Mouse (Mus musculus): ENCODE measurements around the gene Gas7. TPM values are rescaled to one million over a fixed set of nuclear protein-coding genes. Genes with fewer than 3 reads are reported as not detected.
A peak's percentile ranks its signal among the peaks of the same experiment; 100 is the strongest.

Gas7 gene
- polyA plus RNA-seq, 1 experiment from 2014 or later: 2.7 TPM

DNA sequence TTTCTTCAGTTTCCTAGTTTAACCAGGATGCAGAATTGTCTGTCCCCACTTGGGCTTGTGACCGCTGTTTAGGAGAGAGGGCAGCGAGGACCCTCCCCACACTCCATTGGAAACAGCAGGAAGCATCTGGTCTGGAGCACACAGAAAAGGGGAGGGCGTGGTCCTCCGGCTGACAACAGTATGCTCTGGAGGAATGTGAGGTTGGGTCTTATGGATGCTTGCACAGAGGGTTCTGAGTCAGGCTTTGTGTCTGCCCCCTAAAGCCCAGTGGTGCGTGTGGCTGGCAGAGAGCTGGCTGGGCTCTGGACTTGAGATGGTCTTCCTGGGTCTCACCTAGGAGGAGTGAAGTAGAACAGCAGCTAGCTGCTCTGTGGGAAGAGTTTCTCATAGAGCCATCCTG, 19.4 kb downstream of the Gas7 start:
- DNase-seq (ENCODE audit: low spot score): no peak
- no peaks in the 10 kb centered on the region for H3K4me1 ChIP-seq (ENCODE audit: control insufficient read depth, insufficient read depth, low read length)
- ATAC-seq (ENCODE audit: insufficient number of reproducible peaks, low FRiP score, low TSS enrichment, low read depth): no peak
- H3K36me3 ChIP-seq (ENCODE audit: control insufficient read depth, insufficient read depth, low read length): no peaks in the 10 kb centered on the region
- 79% methylated on average over 5 of the region's 5 CpGs for WGBS
- H3K27me3 ChIP-seq (ENCODE audit: control insufficient read depth, insufficient read depth, low read length): no peaks in the 10 kb centered on the region
- no peak overlapping the region for H3K27ac ChIP-seq (replicated peaks; ENCODE audit: low read depth, low read length)
- no peak overlapping the region for H3K4me3 ChIP-seq (ENCODE audit: low read depth, low read length)
- H3K4me2 ChIP-seq (ENCODE audit: low read depth, severe bottlenecking): no peak overlapping the region
- no peaks in the 10 kb centered on the region for H3K9me3 ChIP-seq (ENCODE audit: control insufficient read depth, low read length)
- no peak overlapping the region for H3K9ac ChIP-seq (ENCODE audit: low read length)

DNA sequence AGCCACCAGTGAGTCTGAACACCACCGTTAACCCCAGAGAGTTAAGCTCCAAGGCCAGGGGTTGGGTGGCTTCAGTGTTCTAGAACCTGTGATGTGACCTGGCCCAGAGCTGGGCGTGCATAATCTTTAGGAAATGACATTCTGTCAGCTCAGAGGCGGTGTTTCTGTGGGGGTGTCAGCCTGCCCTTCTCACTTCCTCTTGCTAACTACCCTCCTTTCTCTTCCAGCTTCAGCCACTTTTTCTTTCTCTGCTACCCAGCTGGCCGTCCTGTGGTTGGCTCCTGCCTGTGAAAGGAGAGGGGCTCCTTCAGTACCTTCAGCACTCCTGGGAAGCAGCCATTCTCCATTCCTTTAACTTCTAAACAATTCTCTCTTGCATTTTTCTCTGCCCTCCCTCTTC, 24.3 kb downstream of the Gas7 start:
- no peaks in the 10 kb centered on the region for H3K9me3 ChIP-seq (ENCODE audit: control insufficient read depth, low read length)
- ATAC-seq (ENCODE audit: insufficient number of reproducible peaks, low FRiP score, low TSS enrichment, low read depth): no peak
- WGBS: 45% methylated on average over 4 of the region's 4 CpGs

DNA sequence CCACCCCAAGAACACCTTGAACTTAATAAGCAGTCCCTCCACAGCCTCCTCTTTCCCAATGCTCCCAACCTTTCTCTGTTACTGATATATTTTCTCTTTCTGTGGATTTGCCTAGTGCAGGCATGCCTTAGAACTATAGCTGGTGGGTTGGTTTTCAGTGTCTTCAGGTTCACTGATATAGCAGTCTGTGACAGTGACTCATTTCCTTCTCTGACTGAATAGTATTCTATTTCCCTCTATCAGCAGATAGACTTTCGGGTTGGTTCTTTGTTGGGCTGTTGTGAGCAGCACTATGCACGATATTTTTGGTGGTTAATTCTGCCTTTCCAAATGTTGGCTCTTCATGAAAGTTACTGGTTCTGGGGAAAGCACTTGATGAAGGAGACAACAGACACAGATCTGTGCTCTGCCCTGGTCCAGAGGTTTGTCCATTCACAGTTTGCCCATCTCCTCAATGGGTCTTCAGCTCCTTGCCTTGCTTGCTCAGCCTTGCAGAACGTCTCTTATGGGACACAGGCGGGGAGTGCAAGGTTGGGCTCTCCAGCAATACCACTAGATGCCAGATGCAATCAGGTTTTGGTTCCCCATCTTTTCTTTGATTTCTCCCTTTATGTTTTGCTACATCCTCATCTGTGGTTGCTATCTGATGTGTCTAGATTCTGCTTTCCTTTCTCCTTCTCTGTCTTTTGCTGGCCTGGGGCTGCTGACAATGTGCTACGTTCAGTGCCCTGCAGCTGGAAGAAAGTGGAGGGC, 25.1 kb downstream of the Gas7 start:
- no peak overlapping the region for H3K4me2 ChIP-seq (ENCODE audit: low read depth, severe bottlenecking)
- no peak overlapping the region for H3K27ac ChIP-seq (replicated peaks; ENCODE audit: low read depth, low read length)
- H3K4me1 ChIP-seq (ENCODE audit: control insufficient read depth, insufficient read depth, low read length): peaks cover 8% of the 10 kb centered on the region; the same call in 1 of the 2 replicates
- ATAC-seq (ENCODE audit: insufficient number of reproducible peaks, low FRiP score, low TSS enrichment, low read depth): no peak
- H3K27me3 ChIP-seq (ENCODE audit: control insufficient read depth, insufficient read depth, low read length): no peaks in the 10 kb centered on the region
- no peaks in the 10 kb centered on the region for H3K9me3 ChIP-seq (ENCODE audit: control insufficient read depth, low read length)
- no peak overlapping the region for H3K4me3 ChIP-seq (ENCODE audit: low read depth, low read length)
- 86% methylated on average over 5 of the region's 5 CpGs for WGBS
- no peaks in the 10 kb centered on the region for H3K36me3 ChIP-seq (ENCODE audit: control insufficient read depth, insufficient read depth, low read length)
- DNase-seq (ENCODE audit: low spot score): no peak
- no peak overlapping the region for H3K9ac ChIP-seq (ENCODE audit: low read length)

More for the DNA sequence above, 24.3 kb downstream of the Gas7 start:
- Histone ChIP-seq H3K4me1 (ENCODE audit: control insufficient read depth, insufficient read depth, low read length) (peaks cover 8% of the 10 kb centered on the region; the same call in 1 of the 2 replicates), H3K9ac (ENCODE audit: low read length) (no peak overlapping the region), H3K36me3 (ENCODE audit: control insufficient read depth, insufficient read depth, low read length) (no peaks in the 10 kb centered on the region), H3K27ac (replicated peaks; ENCODE audit: low read depth, low read length) (no peak overlapping the region), H3K27me3 (ENCODE audit: control insufficient read depth, insufficient read depth, low read length) (no peaks in the 10 kb centered on the region), H3K4me2 (ENCODE audit: low read depth, severe bottlenecking) (no peak overlapping the region), H3K4me3 (ENCODE audit: low read depth, low read length) (no peak overlapping the region)
- DNase-seq (ENCODE audit: low spot score): no peak

DNA sequence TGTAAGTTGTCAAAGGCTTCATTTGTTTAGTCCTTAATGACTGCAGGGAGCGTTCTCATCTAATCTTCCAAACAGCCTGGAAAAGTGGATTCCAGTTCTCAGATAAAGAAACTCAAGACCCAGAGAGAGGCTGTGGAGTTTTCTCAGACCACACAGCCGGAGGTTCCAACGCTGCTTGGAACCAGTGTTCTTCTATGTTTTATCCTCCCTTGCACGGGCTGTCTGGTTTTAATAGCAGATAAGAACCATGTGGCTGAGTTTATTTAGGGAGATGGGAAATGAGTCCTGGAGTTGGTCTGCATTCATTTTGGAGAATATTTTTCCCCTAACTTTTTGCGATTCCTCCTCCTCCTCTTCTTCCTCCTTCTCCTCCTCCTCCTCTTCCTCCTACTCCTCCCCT, 26.5 kb downstream of the Gas7 start:
- ATAC-seq (ENCODE audit: insufficient number of reproducible peaks, low FRiP score, low TSS enrichment, low read depth): no peak
- no peak overlapping the region for H3K4me2 ChIP-seq (ENCODE audit: low read depth, severe bottlenecking)
- H3K9ac ChIP-seq (ENCODE audit: low read length): no peak overlapping the region
- no peaks in the 10 kb centered on the region for H3K36me3 ChIP-seq (ENCODE audit: control insufficient read depth, insufficient read depth, low read length)
- H3K4me1 ChIP-seq (ENCODE audit: control insufficient read depth, insufficient read depth, low read length): peaks cover 8% of the 10 kb centered on the region; the same call in 1 of the 2 replicates
- 75% methylated on average over 5 of the region's 5 CpGs for WGBS
- H3K27ac ChIP-seq (replicated peaks; ENCODE audit: low read depth, low read length): no peak overlapping the region
- no peaks in the 10 kb centered on the region for H3K9me3 ChIP-seq (ENCODE audit: control insufficient read depth, low read length)
- H3K27me3 ChIP-seq (ENCODE audit: control insufficient read depth, insufficient read depth, low read length): no peaks in the 10 kb centered on the region
- no peak overlapping the region for H3K4me3 ChIP-seq (ENCODE audit: low read depth, low read length)
- DNase-seq (ENCODE audit: low spot score): no peak

DNA sequence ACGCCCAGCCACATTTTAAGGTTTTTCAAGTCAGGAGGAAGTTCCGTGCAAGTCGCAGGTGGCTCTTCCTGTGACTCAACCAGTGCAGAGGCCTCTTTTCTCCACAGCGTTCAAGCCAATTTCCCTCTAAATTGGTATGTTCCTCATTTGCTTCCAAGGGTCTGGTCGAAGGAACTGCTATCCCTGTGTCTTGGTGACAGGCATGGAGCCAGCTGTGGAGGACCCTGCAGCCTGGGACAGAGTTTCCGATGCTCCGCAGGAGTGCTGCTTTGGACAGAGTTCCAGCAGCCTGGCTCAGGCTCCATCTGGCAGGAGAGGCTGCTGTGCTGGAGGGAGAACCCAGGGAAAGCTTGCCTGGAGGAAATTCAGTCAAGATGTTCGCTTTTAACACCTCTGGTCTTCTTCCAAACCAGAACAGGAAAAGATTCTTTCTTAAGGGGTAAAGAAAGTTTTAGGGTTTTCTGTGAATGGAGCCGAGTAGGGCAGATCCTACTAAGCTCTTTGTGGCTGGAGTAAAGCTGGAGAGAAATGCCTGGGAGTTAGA, 27.1 kb downstream of the Gas7 start:
- 48% methylated on average over 9 of the region's 9 CpGs for WGBS
- H3K9ac ChIP-seq (ENCODE audit: low read length): no peak overlapping the region
- H3K4me1 ChIP-seq (ENCODE audit: control insufficient read depth, insufficient read depth, low read length): peaks cover 8% of the 10 kb centered on the region; the same call in 1 of the 2 replicates
- no peak overlapping the region for H3K4me2 ChIP-seq (ENCODE audit: low read depth, severe bottlenecking)
- H3K9me3 ChIP-seq (ENCODE audit: control insufficient read depth, low read length): no peaks in the 10 kb centered on the region
- H3K27me3 ChIP-seq (ENCODE audit: control insufficient read depth, insufficient read depth, low read length): no peaks in the 10 kb centered on the region
- DNase-seq (ENCODE audit: low spot score) (peak; percentile 55), ATAC-seq (ENCODE audit: insufficient number of reproducible peaks, low FRiP score, low TSS enrichment, low read depth) (no peak)
- no peaks in the 10 kb centered on the region for H3K36me3 ChIP-seq (ENCODE audit: control insufficient read depth, insufficient read depth, low read length)
- no peak overlapping the region for H3K27ac ChIP-seq (replicated peaks; ENCODE audit: low read depth, low read length)
- no peak overlapping the region for H3K4me3 ChIP-seq (ENCODE audit: low read depth, low read length)

DNA sequence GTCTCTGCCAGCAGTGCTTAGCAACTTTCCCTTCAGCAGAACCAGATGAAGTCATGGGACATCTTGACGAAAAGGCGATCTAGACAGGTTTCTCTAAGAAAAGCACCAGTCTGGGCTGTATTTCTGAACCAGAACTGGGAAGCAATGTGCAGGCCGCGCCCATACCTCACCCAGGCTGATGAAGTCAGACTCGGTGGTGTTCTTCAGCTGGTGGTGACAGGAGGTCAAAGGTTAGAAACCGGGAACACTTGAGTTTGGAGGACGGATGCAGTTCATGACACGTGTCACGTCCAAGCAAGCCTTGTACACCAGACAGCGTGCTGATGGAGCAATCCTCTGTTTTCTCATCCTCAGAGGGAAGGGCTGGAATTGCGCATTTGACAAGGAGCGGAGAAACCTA, 32.9 kb downstream of the Gas7 start:
- Histone ChIP-seq H3K9ac (ENCODE audit: low read length) (no peak overlapping the region), H3K4me2 (ENCODE audit: low read depth, severe bottlenecking) (no peak overlapping the region), H3K9me3 (ENCODE audit: control insufficient read depth, low read length) (no peaks in the 10 kb centered on the region), H3K27ac (replicated peaks; ENCODE audit: low read depth, low read length) (no peak overlapping the region), H3K4me3 (ENCODE audit: low read depth, low read length) (no peak overlapping the region), H3K27me3 (ENCODE audit: control insufficient read depth, insufficient read depth, low read length) (no peaks in the 10 kb centered on the region), H3K36me3 (ENCODE audit: control insufficient read depth, insufficient read depth, low read length) (no peaks in the 10 kb centered on the region), H3K4me1 (ENCODE audit: control insufficient read depth, insufficient read depth, low read length) (no peaks in the 10 kb centered on the region)
- DNase-seq (ENCODE audit: low spot score) (no peak), ATAC-seq (ENCODE audit: insufficient number of reproducible peaks, low FRiP score, low TSS enrichment, low read depth) (no peak)
- WGBS: 80% methylated on average over 12 of the region's 12 CpGs

DNA sequence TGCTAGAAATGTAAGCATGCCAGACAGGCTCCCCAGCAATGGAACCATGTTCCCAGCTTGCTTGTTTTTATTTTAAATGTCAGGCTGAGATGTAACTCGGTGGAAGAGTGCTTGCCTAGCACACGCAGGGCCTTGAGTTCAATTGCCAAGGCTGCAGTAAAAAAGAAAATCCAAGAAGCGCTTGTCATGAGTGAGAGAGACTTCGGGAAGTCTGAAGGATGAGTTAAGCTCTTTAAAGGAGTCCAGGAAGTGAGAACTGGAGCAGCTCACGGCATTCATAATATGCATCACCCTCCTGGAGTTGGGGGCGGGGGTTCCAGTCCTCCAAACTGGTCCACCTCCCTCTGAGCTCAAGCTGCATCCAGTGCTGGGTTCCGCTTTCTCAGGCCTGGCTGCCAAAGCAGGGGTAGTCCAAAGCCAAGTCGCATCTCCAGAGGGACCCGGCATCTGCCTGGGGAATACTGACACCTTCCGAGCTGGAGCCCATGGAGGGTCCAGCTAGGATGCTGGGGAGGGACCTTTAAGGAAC, 34.5 kb downstream of the Gas7 start:
- DNase-seq (ENCODE audit: low spot score) (no peak), ATAC-seq (ENCODE audit: insufficient number of reproducible peaks, low FRiP score, low TSS enrichment, low read depth) (no peak)
- Histone ChIP-seq H3K9me3 (ENCODE audit: control insufficient read depth, low read length) (no peaks in the 10 kb centered on the region), H3K27me3 (ENCODE audit: control insufficient read depth, insufficient read depth, low read length) (no peaks in the 10 kb centered on the region), H3K4me2 (ENCODE audit: low read depth, severe bottlenecking) (no peak overlapping the region), H3K9ac (ENCODE audit: low read length) (no peak overlapping the region), H3K27ac (replicated peaks; ENCODE audit: low read depth, low read length) (no peak overlapping the region), H3K4me3 (ENCODE audit: low read depth, low read length) (no peak overlapping the region), H3K4me1 (ENCODE audit: control insufficient read depth, insufficient read depth, low read length) (no peaks in the 10 kb centered on the region), H3K36me3 (ENCODE audit: control insufficient read depth, insufficient read depth, low read length) (no peaks in the 10 kb centered on the region)
- 76% methylated on average over 10 of the region's 10 CpGs for WGBS

DNA sequence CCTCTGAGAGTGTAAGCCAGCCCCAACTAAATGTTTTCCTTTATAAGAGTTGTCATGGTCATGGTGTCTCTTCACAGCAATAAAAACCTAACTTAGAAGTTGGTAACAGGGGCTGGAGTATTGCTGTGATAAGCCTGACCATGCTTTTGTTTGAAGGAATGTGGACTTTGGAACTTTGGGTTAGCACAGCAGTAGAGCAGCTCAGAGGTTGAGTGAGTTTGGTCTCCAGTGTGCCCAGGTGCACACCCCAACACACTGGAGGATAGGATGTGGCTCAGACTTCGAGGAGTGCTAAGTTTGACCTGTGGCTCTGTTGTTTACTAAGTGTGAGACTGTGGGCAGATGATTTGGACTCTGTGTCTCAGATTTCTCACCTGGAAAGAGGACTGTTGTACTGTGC, 41.6 kb downstream of the Gas7 start:
- WGBS: 57% methylated on average over 1 of the region's 1 CpGs
- Histone ChIP-seq H3K27me3 (ENCODE audit: control insufficient read depth, insufficient read depth, low read length) (no peaks in the 10 kb centered on the region), H3K36me3 (ENCODE audit: control insufficient read depth, insufficient read depth, low read length) (no peaks in the 10 kb centered on the region), H3K27ac (replicated peaks; ENCODE audit: low read depth, low read length) (no peak overlapping the region), H3K9ac (ENCODE audit: low read length) (no peak overlapping the region), H3K9me3 (ENCODE audit: control insufficient read depth, low read length) (no peaks in the 10 kb centered on the region), H3K4me3 (ENCODE audit: low read depth, low read length) (no peak overlapping the region), H3K4me1 (ENCODE audit: control insufficient read depth, insufficient read depth, low read length) (no peaks in the 10 kb centered on the region), H3K4me2 (ENCODE audit: low read depth, severe bottlenecking) (no peak overlapping the region)
- ATAC-seq (ENCODE audit: insufficient number of reproducible peaks, low FRiP score, low TSS enrichment, low read depth): no peak
- no peak for DNase-seq (ENCODE audit: low spot score)
